Mouse (Mus musculus) olfactory bulb, adult 2 months (tissue): Measurements from ENCODE around the gene Adora3. TPM values are rescaled to one million over a fixed set of nuclear protein-coding genes. Genes with fewer than 3 reads are reported as not detected.

ENCODE experiments used
- H3K27ac ChIP-seq: fragments of 200-500 bp; 2 replicates; pipeline ENCODE4 v1.5.1; 2012; ENCODE audit warnings: low read depth, low read length; ENCODE audit not compliant: insufficient read depth
- H3K4me1 ChIP-seq: fragments of 200-500 bp; 2 replicates; pipeline ENCODE4 v1.6.1; 2012; ENCODE audit warnings: low read length; ENCODE audit not compliant: control insufficient read depth, insufficient read depth
- H3K4me3 ChIP-seq: fragments of 200-500 bp; 2 replicates; pipeline ENCODE4 v1.5.1; 2012; ENCODE audit warnings: mild to moderate bottlenecking, low read depth, low read length, moderate library complexity; ENCODE audit not compliant: insufficient read depth
- CTCF ChIP-seq: fragments of 200-500 bp; IDR thresholded peaks from 2 replicates; pipeline ENCODE4 v1.5.1; 2012; ENCODE audit warnings: low read depth, mild to moderate bottlenecking, low read length, moderate library complexity; ENCODE audit not compliant: insufficient read depth
- POLR2A ChIP-seq: fragments of 200-500 bp; IDR thresholded peaks from 2 replicates; pipeline ENCODE4 v1.6.1; 2012; ENCODE audit warnings: mild to moderate bottlenecking, low read depth, low read length, moderate library complexity; ENCODE audit not compliant: insufficient read depth
- WGBS: fragments of 180-500 bp; shearing (Covaris S2); methylation state at CpG from one replicate; pipeline ENCODE4 v1.1.7; 2018; 5-methylcytosine and 5-hydroxymethylcytosine counted together
- polyA plus RNA-seq: library from polyadenylated mRNA; stranded (reverse); fragments of >200 nt; gene quantifications from 2 replicates; pipeline ENCODE4 v1.2.4, GENCODE M21; 2012; ENCODE audit warnings: low replicate concordance; ENCODE audit not compliant: missing spikeins, insufficient read depth, insufficient read length

Gene Adora3
- polyA plus RNA-seq, 1 experiment: not detected

DNA sequence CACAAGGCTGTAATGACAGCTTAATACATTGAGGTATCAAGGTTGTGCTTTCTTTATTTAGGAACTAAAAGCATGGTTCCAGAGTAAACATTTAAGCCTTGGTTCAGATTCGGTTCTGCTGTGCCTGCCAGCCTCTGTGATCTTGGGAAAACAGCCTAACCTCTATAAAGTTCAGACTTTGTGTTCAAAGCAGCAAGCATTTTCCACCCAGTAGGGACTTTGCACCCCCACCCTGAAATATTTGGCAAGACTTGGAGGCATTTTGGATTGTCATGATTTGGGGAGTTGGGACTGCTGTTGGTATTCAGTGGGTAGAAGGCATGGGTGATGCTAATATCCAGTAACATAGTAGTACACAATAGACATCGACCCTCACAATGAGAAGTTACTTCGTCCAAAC is 18.3 kb downstream of the Adora3 start:
- Histone ChIP-seq H3K27ac (no peak overlapping the region), H3K4me3 (no peak overlapping the region), H3K4me1 (peaks cover 13% of the 10 kb centered on the region)
- WGBS: 67% methylated on average over 3 of the region's 3 CpGs
- TF ChIP-seq POLR2A: no peak
- TF ChIP-seq CTCF: no peak

DNA sequence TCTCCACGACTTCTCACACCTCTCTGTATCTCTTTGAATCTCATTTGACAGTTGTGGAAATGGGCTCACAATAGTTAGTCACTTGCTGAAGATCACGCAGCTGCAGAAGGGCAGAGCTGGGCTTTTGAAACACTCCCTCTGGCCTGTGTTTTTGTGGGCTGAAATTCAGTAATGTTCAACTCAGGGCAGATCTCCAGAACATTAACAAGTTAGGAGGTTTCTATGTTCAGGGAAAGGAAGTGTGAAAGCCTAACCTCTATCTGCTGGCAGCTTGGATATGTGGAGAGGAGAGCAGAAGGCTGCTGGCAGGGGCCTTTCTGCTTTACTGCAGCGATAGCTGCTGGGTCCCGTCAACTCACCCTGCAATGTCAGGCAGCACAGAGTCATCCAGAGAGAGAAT is 19.6 kb downstream of the Adora3 start:
- H3K4me3 ChIP-seq: no peak overlapping the region
- no peak for TF ChIP-seq CTCF
- no peak for TF ChIP-seq POLR2A
- WGBS: 71% methylated on average over 4 of the region's 4 CpGs
- no peak overlapping the region for H3K27ac ChIP-seq
- H3K4me1 ChIP-seq: peaks cover 26% of the 10 kb centered on the region

DNA sequence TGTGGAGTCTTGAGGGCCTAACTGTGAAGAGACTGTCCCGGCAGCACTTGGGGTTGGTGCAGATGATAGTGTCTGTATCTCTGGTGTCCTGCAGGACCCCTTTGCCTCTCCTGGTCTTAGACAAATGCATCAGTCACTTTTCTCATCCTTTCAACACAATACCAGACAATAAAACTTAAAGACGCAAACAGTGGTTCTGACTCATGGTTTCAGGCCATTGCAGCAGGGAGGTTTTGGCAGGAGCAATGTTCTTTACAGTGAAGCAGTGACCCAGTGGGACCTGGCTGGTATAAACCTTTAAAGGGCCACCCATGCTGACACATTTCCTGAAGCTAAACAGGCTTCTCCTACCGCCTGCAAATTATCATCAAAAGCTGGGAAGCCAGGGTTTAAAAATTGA is 20.5 kb downstream of the Adora3 start:
- Histone ChIP-seq H3K27ac (no peak overlapping the region), H3K4me1 (peaks cover 30% of the 10 kb centered on the region), H3K4me3 (no peak overlapping the region)
- 90% methylated on average over 3 of the region's 3 CpGs for WGBS
- TF ChIP-seq CTCF: no peak

DNA sequence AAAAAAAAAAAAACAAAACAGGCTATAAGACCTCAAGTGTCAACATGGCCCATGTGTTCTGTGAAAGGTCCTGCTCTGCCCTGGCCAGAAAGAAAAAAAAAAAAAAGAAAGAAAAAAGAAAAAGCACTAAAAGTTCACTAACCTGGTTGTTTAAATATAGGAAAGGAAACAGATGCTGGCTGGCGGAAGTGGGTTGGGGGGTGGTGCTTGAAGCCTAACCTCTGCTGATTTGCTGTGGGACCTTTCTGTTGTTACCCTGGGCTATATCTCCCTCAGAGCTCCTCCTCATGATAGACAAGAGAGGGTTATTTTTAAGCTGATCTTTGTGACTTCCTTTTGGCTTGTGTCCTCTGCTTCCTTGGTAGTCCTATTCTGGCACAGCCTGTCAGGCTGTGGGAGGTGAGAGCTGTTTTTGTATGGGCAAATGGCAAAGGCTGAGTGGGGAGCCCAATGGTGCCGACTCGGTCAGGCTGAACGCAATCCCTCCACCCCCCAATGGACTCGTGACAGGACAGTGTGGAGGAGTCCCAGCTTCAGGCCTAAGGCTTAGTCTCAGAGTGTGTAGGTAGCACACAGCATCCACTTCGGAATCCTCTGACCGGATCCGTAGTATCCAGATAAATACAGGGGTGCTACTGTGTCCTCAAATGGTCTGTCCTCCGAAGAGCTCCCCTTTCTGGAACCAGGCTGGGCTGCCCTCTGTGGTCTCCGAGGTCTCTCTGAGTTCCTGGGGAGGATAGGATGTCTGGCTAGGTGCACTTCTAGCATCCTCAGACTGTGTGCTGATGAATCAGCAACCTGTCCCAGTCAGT is 21.3 kb downstream of the Adora3 start:
- Histone ChIP-seq H3K4me1 (peaks cover 30% of the 10 kb centered on the region), H3K27ac (peak overlapping the region; percentile 46; the same call in 1 of the 2 replicates), H3K4me3 (no peak overlapping the region)
- no peak for TF ChIP-seq POLR2A
- 72% methylated on average over 10 of the region's 10 CpGs for WGBS

DNA sequence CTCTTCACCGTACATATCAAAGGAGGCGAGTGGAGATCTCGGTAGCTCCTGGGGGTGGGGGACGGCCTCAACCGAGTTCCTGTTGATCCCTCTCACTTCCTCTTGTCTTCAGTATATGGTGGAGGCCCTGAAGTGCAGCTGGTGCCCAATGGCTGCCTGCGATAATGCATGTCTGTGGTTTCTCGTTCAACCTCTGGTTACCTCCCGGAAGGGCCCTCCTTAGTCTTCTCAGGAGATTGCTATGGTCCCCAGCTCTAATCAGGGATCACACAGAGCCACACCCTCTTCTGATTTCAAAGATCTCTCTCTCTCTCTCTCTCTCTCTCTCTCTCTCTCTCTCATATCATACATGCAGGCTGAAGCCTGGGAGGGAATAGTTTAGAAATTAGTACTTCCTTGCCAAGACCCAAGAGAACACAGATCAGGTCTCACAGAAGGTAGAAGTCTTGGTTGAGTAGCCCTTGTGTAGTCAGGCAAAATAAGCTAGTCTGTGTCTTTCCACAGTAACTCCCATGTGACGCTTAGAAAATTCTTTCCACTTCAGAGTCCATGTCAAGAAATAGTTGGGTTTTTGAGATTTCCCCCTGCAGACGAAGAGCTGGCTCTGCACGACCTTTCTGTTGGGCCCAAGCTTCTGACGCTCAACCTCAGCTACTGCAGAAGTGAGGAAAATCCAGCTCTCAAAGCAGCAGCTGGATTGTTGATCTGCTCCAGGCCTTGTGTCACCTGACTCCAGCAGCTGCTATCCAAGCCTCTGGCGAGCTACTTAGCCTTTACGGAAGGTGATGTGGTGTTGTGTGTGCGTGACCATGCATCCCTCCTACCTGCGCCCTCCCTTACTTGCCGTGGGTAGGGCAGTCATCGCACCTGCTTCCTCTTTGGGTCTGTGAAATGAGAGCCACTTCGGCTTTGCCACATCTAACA is 22.2 kb downstream of the Adora3 start:
- H3K4me1 ChIP-seq: peaks cover 30% of the 10 kb centered on the region
- H3K27ac ChIP-seq: peak overlapping the region; percentile 46; the same call in 1 of the 2 replicates
- 87% methylated on average over 19 of the region's 19 CpGs for WGBS
- no peak overlapping the region for H3K4me3 ChIP-seq
- TF ChIP-seq POLR2A: no peak
- no peak for TF ChIP-seq CTCF

DNA sequence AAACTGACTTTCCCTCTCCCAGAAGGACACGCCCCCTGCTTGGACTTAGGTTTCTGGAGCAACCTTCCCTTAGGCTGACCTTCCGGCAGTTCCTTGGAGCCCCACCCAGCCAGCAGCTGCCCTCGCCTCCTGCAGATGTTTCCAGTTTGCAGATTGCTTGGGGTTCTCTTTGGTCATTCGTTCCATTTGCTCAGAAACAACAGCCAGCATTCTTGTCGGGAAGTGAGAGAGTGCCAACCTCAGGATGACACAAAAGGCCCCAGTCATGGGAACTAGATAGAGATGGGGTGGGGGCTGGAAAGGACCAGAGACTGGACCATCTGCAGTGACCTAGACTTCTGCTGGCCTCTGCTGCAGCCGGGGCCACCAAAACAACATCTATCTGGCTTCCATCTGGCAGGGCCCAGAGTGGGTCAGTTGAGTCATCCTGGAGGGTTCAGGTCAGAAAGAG is 23.3 kb downstream of the Adora3 start:
- TF ChIP-seq POLR2A: no peak
- peaks cover 30% of the 10 kb centered on the region for H3K4me1 ChIP-seq
- H3K4me3 ChIP-seq: no peak overlapping the region
- H3K27ac ChIP-seq: no peak overlapping the region
- WGBS: 60% methylated on average over 6 of the region's 6 CpGs

DNA sequence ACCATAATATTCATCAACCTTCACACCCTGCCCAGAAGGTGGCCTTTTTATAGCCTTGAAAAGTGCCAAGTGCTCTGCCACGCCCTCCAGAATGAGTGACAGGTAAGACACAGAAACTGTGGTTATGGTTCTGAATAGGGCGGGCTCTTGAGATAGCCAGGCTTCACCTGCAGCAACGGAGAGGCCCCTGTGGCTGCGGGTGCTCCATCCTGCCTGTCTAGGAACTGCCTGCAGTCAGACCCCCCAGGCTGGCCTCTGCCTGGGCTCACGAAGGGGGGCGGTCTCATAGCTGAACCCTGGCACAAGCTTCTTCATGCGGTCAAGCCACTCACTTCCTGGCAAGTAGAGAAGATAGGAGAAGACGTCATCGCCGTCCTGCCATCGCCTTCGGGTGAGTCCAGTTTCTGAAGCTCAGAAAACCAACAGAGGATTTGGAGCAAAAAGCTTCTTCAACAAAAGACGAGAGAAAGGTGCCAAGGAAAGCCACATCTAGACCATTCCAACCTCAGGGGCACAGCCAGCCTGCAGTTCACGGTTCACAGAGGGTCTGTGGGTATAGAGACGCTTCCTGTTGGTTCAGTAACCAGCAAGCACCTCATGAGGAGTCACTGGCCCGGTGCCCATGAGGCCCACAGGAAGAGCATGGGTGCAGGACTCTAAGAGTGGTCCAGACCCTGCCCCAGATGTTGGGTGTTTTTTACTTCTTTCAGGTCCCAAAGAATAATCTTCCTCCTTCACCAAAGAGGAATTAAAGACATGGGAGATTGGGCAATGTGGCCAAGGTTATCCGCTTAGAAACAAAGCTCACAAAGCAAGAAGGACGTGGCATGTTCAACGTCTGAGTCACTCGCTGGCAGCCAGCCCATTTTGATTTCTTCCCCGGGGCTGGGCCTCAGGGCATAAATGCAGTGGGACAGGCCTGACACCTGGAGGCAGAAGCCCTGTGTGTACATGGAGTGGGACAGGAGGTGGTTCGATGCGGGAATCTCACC is 24.2 kb downstream of the Adora3 start:
- Histone ChIP-seq H3K27ac (no peak overlapping the region), H3K4me1 (peaks cover 30% of the 10 kb centered on the region), H3K4me3 (no peak overlapping the region)
- WGBS: 63% methylated on average over 23 of the region's 23 CpGs
- TF ChIP-seq CTCF (peak; percentile 60), POLR2A (no peak)

DNA sequence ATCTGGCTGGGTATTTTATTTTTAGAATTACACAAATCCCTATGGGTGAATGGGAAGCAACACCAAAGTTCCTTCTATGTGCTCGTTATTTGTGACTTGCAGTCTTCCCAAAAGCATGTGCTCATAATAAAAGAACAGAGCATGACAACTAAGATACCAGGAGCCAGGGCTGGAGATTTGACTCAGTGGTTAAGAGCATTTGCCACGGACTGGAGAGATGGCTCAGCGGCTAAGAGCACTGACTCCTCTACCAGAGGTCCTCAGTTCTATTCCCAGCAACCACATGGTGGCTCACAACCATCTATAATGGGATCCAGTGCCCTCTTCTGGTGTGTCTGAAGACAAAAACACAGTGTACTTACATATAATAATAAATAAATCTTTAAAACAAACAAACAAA is 26.2 kb downstream of the Adora3 start:
- TF ChIP-seq CTCF (no peak), POLR2A (no peak)
- WGBS: 82% methylated on average over 3 of the region's 3 CpGs

More for the DNA sequence above, 26.2 kb downstream of the Adora3 start:
- Histone ChIP-seq H3K4me3 (no peak overlapping the region), H3K4me1 (peaks cover 30% of the 10 kb centered on the region), H3K27ac (no peak overlapping the region)
